Mouse (Mus musculus): ENCODE measurements at regions not wholly inside any gene's neighbourhood (a gene's known extent, or its start where the extent isn't known, plus 50 kb on each side); places are given as distances from the start of the nearest gene placed in this dataset.

DNA sequence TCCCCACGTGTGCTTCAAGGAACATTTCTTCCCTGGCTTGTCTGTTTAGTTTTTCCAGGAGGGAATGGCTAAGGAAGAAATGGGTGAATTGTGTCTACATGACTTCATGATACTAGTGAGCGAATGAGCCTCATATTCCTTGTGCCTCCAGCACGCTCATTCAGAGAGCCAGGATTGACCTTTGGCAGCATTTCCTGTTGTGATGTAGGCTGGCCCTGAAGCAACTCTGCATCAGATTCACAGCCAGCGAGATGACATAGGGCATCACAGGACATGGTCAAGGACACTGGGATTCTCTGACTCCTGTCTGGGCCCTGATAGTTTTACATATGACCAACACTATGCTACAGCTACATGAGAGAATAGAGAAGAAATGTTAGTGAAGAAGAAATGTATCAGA, 135.3 kb upstream of the Arhgap5 start:
- TF ChIP-seq CTCF (IDR thresholded peaks at IDR 0.05; ENCODE audit: borderline replicate concordance, insufficient read depth, low read length), result no peak
- no peak for TF ChIP-seq POLR2A (IDR thresholded peaks at IDR 0.05; ENCODE audit: low read depth, low read length)

Measured in embryonic fibroblast, embryonic 13.5 days (primary cell).